Mouse (Mus musculus) midbrain, embryonic 10.5 days (tissue): ENCODE data around the gene Traf5. TPM values are rescaled to one million over a fixed set of nuclear protein-coding genes. Genes with fewer than 3 reads are reported as not detected.

Experiments used
- DNase-seq: peaks from one replicate; pipeline ENCODE4 v3.0.0-alpha.2; 2017; ENCODE audit warnings: low spot score
- H3K27ac ChIP-seq: fragments of 300-500 bp; sonication (generic); replicated peaks from 2 replicates; pipeline ENCODE4 v1.5.1; 2016; ENCODE audit warnings: mild to moderate bottlenecking
- H3K27me3 ChIP-seq: fragments of 300-500 bp; sonication (generic); 2 replicates; pipeline ENCODE4 v1.6.1; 2016; ENCODE audit warnings: low read depth, mild to moderate bottlenecking; ENCODE audit not compliant: poor library complexity, severe bottlenecking
- H3K36me3 ChIP-seq: fragments of 300-500 bp; sonication (generic); 2 replicates; pipeline ENCODE4 v1.6.1; 2016; ENCODE audit warnings: mild to moderate bottlenecking, moderate library complexity
- H3K4me1 ChIP-seq: fragments of 300-500 bp; sonication (generic); 2 replicates; pipeline ENCODE4 v1.6.1; 2016
- H3K4me3 ChIP-seq: fragments of 300-500 bp; sonication (generic); 2 replicates; pipeline ENCODE4 v1.5.1; 2016; ENCODE audit warnings: mild to moderate bottlenecking, moderate library complexity
- H3K9me3 ChIP-seq: fragments of 300-500 bp; sonication (generic); replicated peaks from 2 replicates; pipeline ENCODE4 v1.6.1; 2016; ENCODE audit warnings: mild to moderate bottlenecking
- WGBS: fragments of 180-500 bp; shearing (Covaris S2); methylation state at CpG from one replicate; pipeline ENCODE4 v1.1.7; 2016; 5-methylcytosine and 5-hydroxymethylcytosine counted together
- polyA plus RNA-seq: library from polyadenylated mRNA; unstranded; fragments of >200 nt; fragmentation: Nextera tagmentation; extraction: Ambion mirVana; gene quantifications from 2 replicates; pipeline ENCODE4 v1.2.1, GENCODE M21; 2016

Gene Traf5
- polyA plus RNA-seq, 1 experiment from 2014 or later: 3.3 TPM

GRCm38 (mm10) chr1:192072426-192072825, 19.9 kb downstream of the Traf5 start:
- H3K27me3 ChIP-seq: no peaks in the 10 kb centered on the region
- H3K27ac ChIP-seq: no peak overlapping the region
- no peak overlapping the region for H3K4me3 ChIP-seq
- WGBS: 96% methylated on average over 1 of the region's 1 CpGs
- H3K9me3 ChIP-seq: no peaks in the 10 kb centered on the region
- no peak for DNase-seq
- H3K4me1 ChIP-seq: peaks cover 15% of the 10 kb centered on the region
- no peaks in the 10 kb centered on the region for H3K36me3 ChIP-seq

GRCm38 (mm10) chr1:192070618-192071051, 21.7 kb downstream of the Traf5 start:
- no peak overlapping the region for H3K27ac ChIP-seq
- 73% methylated on average over 3 of the region's 3 CpGs for WGBS

GRCm38 (mm10) chr1:192069971-192070591, 22.3 kb downstream of the Traf5 start:
- H3K27ac ChIP-seq: no peak overlapping the region
- H3K36me3 ChIP-seq: no peaks in the 10 kb centered on the region
- no peak overlapping the region for H3K4me3 ChIP-seq
- H3K27me3 ChIP-seq: no peaks in the 10 kb centered on the region
- peaks cover 15% of the 10 kb centered on the region for H3K4me1 ChIP-seq
- 74% methylated on average over 13 of the region's 13 CpGs for WGBS
- no peaks in the 10 kb centered on the region for H3K9me3 ChIP-seq
- DNase-seq: no peak

More at GRCm38 (mm10) chr1:192070618-192071051, 21.7 kb downstream of the Traf5 start:
- Histone ChIP-seq H3K4me1 (peaks cover 15% of the 10 kb centered on the region), H3K4me3 (no peak overlapping the region), H3K9me3 (no peaks in the 10 kb centered on the region), H3K27me3 (no peaks in the 10 kb centered on the region), H3K36me3 (no peaks in the 10 kb centered on the region)
- DNase-seq: no peak

- no peaks in the 10 kb centered on the region for H3K36me3 ChIP-seq
- peaks cover 12% of the 10 kb centered on the region for H3K4me1 ChIP-seq
- no peak for DNase-seq
- no peaks in the 10 kb centered on the region for H3K27me3 ChIP-seq
- no peaks in the 10 kb centered on the region for H3K9me3 ChIP-seq
- no peak overlapping the region for H3K4me3 ChIP-seq
- 74% methylated on average over 2 of the region's 2 CpGs for WGBS
- H3K27ac ChIP-seq: no peak overlapping the region
These were observed 24.2 kb downstream of the Traf5 start for GRCm38 (mm10) chr1:192068188-192068587.

GRCm38 (mm10) chr1:192066956-192067355, 25.4 kb downstream of the Traf5 start:
- no peaks in the 10 kb centered on the region for H3K9me3 ChIP-seq

GRCm38 (mm10) chr1:192063209-192063946, 29.0 kb downstream of the Traf5 start:
- 90% methylated on average over 8 of the region's 8 CpGs for WGBS
- H3K9me3 ChIP-seq: no peaks in the 10 kb centered on the region
- no peak overlapping the region for H3K4me3 ChIP-seq
- no peaks in the 10 kb centered on the region for H3K4me1 ChIP-seq
- DNase-seq: no peak
- no peak overlapping the region for H3K27ac ChIP-seq
- no peaks in the 10 kb centered on the region for H3K27me3 ChIP-seq
- no peaks in the 10 kb centered on the region for H3K36me3 ChIP-seq

More at GRCm38 (mm10) chr1:192066956-192067355, 25.4 kb downstream of the Traf5 start:
- WGBS: 92% methylated on average over 3 of the region's 3 CpGs
- Histone ChIP-seq H3K4me1 (peaks cover 10% of the 10 kb centered on the region), H3K36me3 (no peaks in the 10 kb centered on the region), H3K4me3 (no peak overlapping the region), H3K27me3 (no peaks in the 10 kb centered on the region), H3K27ac (no peak overlapping the region)
- no peak for DNase-seq

GRCm38 (mm10) chr1:192062682-192063081, 29.7 kb downstream of the Traf5 start:
- DNase-seq: no peak
- Histone ChIP-seq H3K4me1 (no peaks in the 10 kb centered on the region), H3K27me3 (no peaks in the 10 kb centered on the region), H3K9me3 (no peaks in the 10 kb centered on the region), H3K27ac (no peak overlapping the region), H3K36me3 (no peaks in the 10 kb centered on the region), H3K4me3 (no peak overlapping the region)
- WGBS: 94% methylated on average over 14 of the region's 14 CpGs

- H3K27ac ChIP-seq: no peak overlapping the region
- H3K9me3 ChIP-seq: no peaks in the 10 kb centered on the region
- H3K36me3 ChIP-seq: no peaks in the 10 kb centered on the region
- H3K4me3 ChIP-seq: no peak overlapping the region
- H3K4me1 ChIP-seq: no peaks in the 10 kb centered on the region
- no peak for DNase-seq
- 86% methylated on average over 4 of the region's 4 CpGs for WGBS
- H3K27me3 ChIP-seq: no peaks in the 10 kb centered on the region
These were observed 30.6 kb downstream of the Traf5 start for GRCm38 (mm10) chr1:192061666-192062306.

GRCm38 (mm10) chr1:192058911-192059310, 33.4 kb downstream of the Traf5 start:
- WGBS: 84% methylated on average over 10 of the region's 10 CpGs

GRCm38 (mm10) chr1:192053726-192054125, 38.6 kb downstream of the Traf5 start:
- no peaks in the 10 kb centered on the region for H3K4me1 ChIP-seq
- no peak for DNase-seq
- H3K27me3 ChIP-seq: no peaks in the 10 kb centered on the region
- H3K4me3 ChIP-seq: no peak overlapping the region
- no peaks in the 10 kb centered on the region for H3K9me3 ChIP-seq
- H3K36me3 ChIP-seq: no peaks in the 10 kb centered on the region
- no peak overlapping the region for H3K27ac ChIP-seq
- 89% methylated on average over 3 of the region's 3 CpGs for WGBS

More at GRCm38 (mm10) chr1:192058911-192059310, 33.4 kb downstream of the Traf5 start:
- DNase-seq: no peak
- no peak overlapping the region for H3K27ac ChIP-seq
- H3K9me3 ChIP-seq: no peaks in the 10 kb centered on the region
- no peaks in the 10 kb centered on the region for H3K36me3 ChIP-seq
- no peaks in the 10 kb centered on the region for H3K27me3 ChIP-seq
- no peaks in the 10 kb centered on the region for H3K4me1 ChIP-seq
- H3K4me3 ChIP-seq: no peak overlapping the region

- H3K4me1 ChIP-seq: no peaks in the 10 kb centered on the region
- WGBS: 85% methylated on average over 5 of the region's 5 CpGs
- H3K36me3 ChIP-seq: no peaks in the 10 kb centered on the region
- no peak overlapping the region for H3K4me3 ChIP-seq
- no peak for DNase-seq
- H3K9me3 ChIP-seq: no peaks in the 10 kb centered on the region
- H3K27me3 ChIP-seq: no peaks in the 10 kb centered on the region
- H3K27ac ChIP-seq: no peak overlapping the region
These were observed 39.4 kb downstream of the Traf5 start for GRCm38 (mm10) chr1:192052986-192053385.

- H3K27me3 ChIP-seq: no peaks in the 10 kb centered on the region
- H3K9me3 ChIP-seq: no peaks in the 10 kb centered on the region
- H3K4me3 ChIP-seq: no peak overlapping the region
- DNase-seq: no peak
- WGBS: 87% methylated on average over 8 of the region's 8 CpGs
- H3K27ac ChIP-seq: no peak overlapping the region
- H3K36me3 ChIP-seq: no peaks in the 10 kb centered on the region
- H3K4me1 ChIP-seq: no peaks in the 10 kb centered on the region
These were observed 39.9 kb downstream of the Traf5 start for GRCm38 (mm10) chr1:192052461-192052860.

- H3K9me3 ChIP-seq: no peaks in the 10 kb centered on the region
- no peaks in the 10 kb centered on the region for H3K27me3 ChIP-seq
- no peaks in the 10 kb centered on the region for H3K4me1 ChIP-seq
- no peak overlapping the region for H3K27ac ChIP-seq
- DNase-seq: no peak
- no peak overlapping the region for H3K4me3 ChIP-seq
- no peaks in the 10 kb centered on the region for H3K36me3 ChIP-seq
These were observed 93.3 kb downstream of the Traf5 start for GRCm38 (mm10) chr1:191999022-191999421.
